Mouse (Mus musculus) cerebellum, adult 2 months (tissue): ENCODE measurements around the gene Kcnq2.

Experiments
- CTCF ChIP-seq: fragments of 200-500 bp; IDR thresholded peaks from 2 replicates; pipeline ENCODE4 v1.5.1; 2011; ENCODE audit warnings: low read depth, mild to moderate bottlenecking, control low read depth, low read length, moderate library complexity, borderline replicate concordance; ENCODE audit not compliant: insufficient read depth
- POLR2A ChIP-seq: fragments of 200-500 bp; IDR thresholded peaks from 2 replicates; pipeline ENCODE4 v1.6.1; 2011; ENCODE audit warnings: low read length, control low read depth, borderline replicate concordance; ENCODE audit not compliant: insufficient read depth

DNA sequence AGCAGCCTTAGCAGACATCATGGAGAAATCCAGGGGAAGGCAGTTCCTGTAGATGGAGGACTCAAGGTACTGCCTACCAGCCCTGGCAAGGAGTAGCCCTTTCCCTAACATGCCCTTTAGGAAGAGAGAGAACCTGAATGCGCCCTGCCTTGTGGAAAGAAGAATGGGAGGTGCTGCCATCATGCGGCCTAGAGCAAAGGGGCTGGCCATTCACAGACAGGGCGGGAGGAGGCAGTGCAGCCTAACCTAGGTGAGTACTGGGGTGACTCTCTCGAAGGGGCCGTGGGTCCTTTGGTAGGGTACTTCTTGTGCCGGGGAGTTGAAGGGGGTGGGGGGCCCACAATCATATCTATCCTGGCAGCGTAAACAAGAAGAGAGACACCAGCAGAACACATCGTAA is 50.1 kb downstream of the Kcnq2 start:
- TF ChIP-seq CTCF (peak; percentile 28; the same call in 1 of the 2 replicates), POLR2A (no peak)
